Mouse (Mus musculus) MEL (cell line): Measurements from ENCODE around the gene Mettl13. TPM values are rescaled to one million over a fixed set of nuclear protein-coding genes. Genes with fewer than 3 reads are reported as not detected.
A peak's percentile ranks its signal among the peaks of the same experiment; 100 is the strongest.

Experiments used
- DNase-seq: peaks from one replicate; pipeline ENCODE4 v3.0.0; 2011; ENCODE audit warnings: low read depth, low spot score
- H3K27ac ChIP-seq: 2 replicates; pipeline ENCODE4 v1.5.1; 2012; ENCODE audit warnings: low read depth, mild to moderate bottlenecking, control low read depth, low read length, moderate library complexity; ENCODE audit not compliant: control insufficient read depth
- H3K27me3 ChIP-seq, 2 experiments: fragments of 150-350 bp in 1 of 2; sonication (generic) in 1 of 2; 2 replicates each; pipeline ENCODE4 v1.6.1; 2012; ENCODE audit warnings: low read length in 2 of 2, mild to moderate bottlenecking in 2 of 2, improper control_type of control experiment in 1 of 2, moderate library complexity in 1 of 2; ENCODE audit not compliant: insufficient read depth in 2 of 2, control insufficient read depth in 1 of 2
- H3K36me3 ChIP-seq, 2 experiments: 2 replicates each; pipeline ENCODE4 v1.6.1; 2012 to 2014; ENCODE audit warnings: low read length in 2 of 2, improper control_type of control experiment in 1 of 2, inconsistent platforms in 1 of 2, mild to moderate bottlenecking in 1 of 2; ENCODE audit not compliant: insufficient read depth in 2 of 2, control insufficient read depth in 1 of 2
- H3K4me1 ChIP-seq, 2 experiments: fragments of 150-350 bp in 1 of 2; sonication (generic) in 1 of 2; 2 replicates each; pipeline ENCODE4 v1.6.1; 2012; ENCODE audit warnings: low read length in 2 of 2, improper control_type of control experiment in 1 of 2, mild to moderate bottlenecking in 1 of 2; ENCODE audit not compliant: insufficient read depth in 2 of 2, control insufficient read depth in 1 of 2
- H3K4me3 ChIP-seq, 2 experiments: fragments of 150-350 bp in 1 of 2; sonication (generic) in 1 of 2; 2 replicates each; pipeline ENCODE4 v1.5.1; 2012; ENCODE audit warnings: low read depth in 2 of 2, low read length in 2 of 2, mild to moderate bottlenecking in 2 of 2, moderate library complexity in 2 of 2, control low read depth in 1 of 2, improper control_type of control experiment in 1 of 2; ENCODE audit not compliant: control insufficient read depth in 1 of 2, insufficient read depth in 1 of 2
- H3K79me2 ChIP-seq: 2 replicates; pipeline ENCODE4 v1.6.1; 2012; ENCODE audit warnings: mild to moderate bottlenecking, low read length, moderate library complexity; ENCODE audit not compliant: control insufficient read depth, poor library complexity, insufficient read depth
- H3K9ac ChIP-seq: 2 replicates; pipeline ENCODE4 v1.6.1; 2012; ENCODE audit warnings: low read depth, mild to moderate bottlenecking, control low read depth, low read length, moderate library complexity; ENCODE audit not compliant: control insufficient read depth, poor library complexity, severe bottlenecking
- H3K9me3 ChIP-seq: fragments of 150-350 bp; sonication (generic); replicated peaks from 2 replicates; pipeline ENCODE4 v1.6.1; 2012; ENCODE audit warnings: mild to moderate bottlenecking, low read length, improper control_type of control experiment, moderate library complexity; ENCODE audit not compliant: insufficient read depth
- BHLHE40 ChIP-seq: IDR thresholded peaks from 2 replicates; pipeline ENCODE4 v1.6.1; 2012; ENCODE audit warnings: low read depth, mild to moderate bottlenecking, inconsistent platforms, low read length, improper control_type of control experiment, borderline replicate concordance
- CHD1 ChIP-seq: IDR thresholded peaks from 2 replicates; pipeline ENCODE4 v1.6.1; 2012; ENCODE audit warnings: low read depth, mild to moderate bottlenecking, inconsistent platforms, low read length, improper control_type of control experiment
- CHD2 ChIP-seq: IDR thresholded peaks from 2 replicates; pipeline ENCODE4 v1.6.1; 2011; ENCODE audit warnings: low read length, improper control_type of control experiment
- E2F4 ChIP-seq: IDR thresholded peaks from 2 replicates; pipeline ENCODE4 v1.6.1; 2011; ENCODE audit warnings: low read depth, low read length, improper control_type of control experiment, borderline replicate concordance
- ELF1 ChIP-seq: IDR thresholded peaks from 2 replicates; pipeline ENCODE4 v1.6.1; 2014; ENCODE audit warnings: low read depth, mild to moderate bottlenecking, inconsistent platforms, low read length, improper control_type of control experiment, moderate library complexity
- EP300 ChIP-seq, 2 experiments: IDR thresholded peaks; 2 replicates each; pipeline ENCODE4 v1.6.1; 2011; ENCODE audit warnings: improper control_type of control experiment in 2 of 2, low read length in 2 of 2, low read depth in 1 of 2, mild to moderate bottlenecking in 1 of 2
- ETS1 ChIP-seq: IDR thresholded peaks from 2 replicates; pipeline ENCODE4 v1.6.1; 2012; ENCODE audit warnings: low read depth, mild to moderate bottlenecking, inconsistent platforms, low read length, improper control_type of control experiment, moderate library complexity
- GABPA ChIP-seq: IDR thresholded peaks from 2 replicates; pipeline ENCODE4 v1.6.1; 2012; ENCODE audit warnings: low read depth, mild to moderate bottlenecking, inconsistent platforms, low read length, improper control_type of control experiment, moderate library complexity
- GATA1 ChIP-seq: IDR thresholded peaks from 2 replicates; pipeline ENCODE4 v1.6.1; 2011; ENCODE audit warnings: low read depth, low read length, improper control_type of control experiment
- JUND ChIP-seq: IDR thresholded peaks from 2 replicates; pipeline ENCODE4 v1.6.1; 2011; ENCODE audit warnings: low read depth, mild to moderate bottlenecking, improper control_type of control experiment, low read length
- KAT2A ChIP-seq: conservative IDR thresholded peaks from 2 replicates; pipeline ENCODE4 v1.6.1; 2012; ENCODE audit warnings: low read depth, low read length, improper control_type of control experiment, inconsistent platforms
- MAFK ChIP-seq: IDR thresholded peaks from 2 replicates; pipeline ENCODE4 v1.6.1; 2011; ENCODE audit warnings: low read depth, mild to moderate bottlenecking, low read length, improper control_type of control experiment, borderline replicate concordance
- MEF2A ChIP-seq: IDR thresholded peaks from 2 replicates; pipeline ENCODE4 v1.6.1; 2014; ENCODE audit warnings: low read depth, mild to moderate bottlenecking, inconsistent platforms, low read length, improper control_type of control experiment; ENCODE audit not compliant: poor library complexity, insufficient replicate concordance, severe bottlenecking; ENCODE audit errors: extremely low read depth
- MXI1 ChIP-seq: IDR thresholded peaks from 2 replicates; pipeline ENCODE4 v1.6.1; 2011; ENCODE audit warnings: mild to moderate bottlenecking, low read depth, low read length, improper control_type of control experiment
- MYB ChIP-seq: IDR thresholded peaks from 2 replicates; pipeline ENCODE4 v1.6.1; 2011; ENCODE audit warnings: mild to moderate bottlenecking, low read depth, low read length, improper control_type of control experiment
- MYC ChIP-seq: IDR thresholded peaks from 2 replicates; pipeline ENCODE4 v1.6.1; 2011; ENCODE audit warnings: low read depth, mild to moderate bottlenecking, low read length, improper control_type of control experiment, moderate library complexity
- NELFE ChIP-seq: IDR thresholded peaks from 2 replicates; pipeline ENCODE4 v1.6.1; 2011; ENCODE audit warnings: low read depth, low read length, improper control_type of control experiment
- NRF1 ChIP-seq: IDR thresholded peaks from 2 replicates; pipeline ENCODE4 v1.6.1; 2014; ENCODE audit warnings: low read depth, mild to moderate bottlenecking, inconsistent platforms, low read length, improper control_type of control experiment, moderate library complexity; ENCODE audit not compliant: poor library complexity, insufficient read depth, severe bottlenecking
- POLR2A ChIP-seq, 2 experiments: IDR thresholded peaks; 2 replicates each; pipeline ENCODE4 v1.6.1; 2011 to 2012; ENCODE audit warnings: low read length in 2 of 2, mild to moderate bottlenecking in 2 of 2, control low read depth in 1 of 2, improper control_type of control experiment in 1 of 2, low read depth in 1 of 2, moderate library complexity in 1 of 2; ENCODE audit not compliant: control insufficient read depth in 1 of 2, insufficient read depth in 1 of 2, poor library complexity in 1 of 2
- POLR2AphosphoS5 ChIP-seq: IDR thresholded peaks from 2 replicates; pipeline ENCODE4 v1.6.1; 2012; ENCODE audit warnings: low read depth, borderline replicate concordance, mild to moderate bottlenecking, inconsistent platforms, low read length, moderate library complexity, mixed read lengths
- RAD21 ChIP-seq: IDR thresholded peaks from 2 replicates; pipeline ENCODE4 v1.6.1; 2011; ENCODE audit warnings: mild to moderate bottlenecking, low read depth, low read length, improper control_type of control experiment
- RCOR1 ChIP-seq: IDR thresholded peaks from 2 replicates; pipeline ENCODE4 v1.6.1; 2012; ENCODE audit warnings: low read depth, mild to moderate bottlenecking, inconsistent platforms, low read length, improper control_type of control experiment
- SIN3A ChIP-seq: IDR thresholded peaks from 2 replicates; pipeline ENCODE4 v1.6.1; 2012; ENCODE audit warnings: low read length, improper control_type of control experiment, inconsistent platforms
- SMC3 ChIP-seq: IDR thresholded peaks from 2 replicates; pipeline ENCODE4 v1.6.1; 2011; ENCODE audit warnings: low read depth, low read length, improper control_type of control experiment
- TBP ChIP-seq: IDR thresholded peaks from 2 replicates; pipeline ENCODE4 v1.8.0; 2011; ENCODE audit warnings: low read depth, low read length, improper control_type of control experiment
- USF1 ChIP-seq: IDR thresholded peaks from 2 replicates; pipeline ENCODE4 v1.6.1; 2014; ENCODE audit warnings: low read depth, mild to moderate bottlenecking, inconsistent platforms, low read length, improper control_type of control experiment, moderate library complexity
- USF2 ChIP-seq, 2 experiments: IDR thresholded peaks; 2 replicates each; pipeline ENCODE4 v1.6.1; 2011 to 2012; ENCODE audit warnings: improper control_type of control experiment in 2 of 2, low read length in 2 of 2, borderline replicate concordance in 1 of 2, inconsistent platforms in 1 of 2, low read depth in 1 of 2, mild to moderate bottlenecking in 1 of 2; ENCODE audit not compliant: insufficient read depth in 1 of 2
- ZC3H11A ChIP-seq: IDR thresholded peaks from 2 replicates; pipeline ENCODE4 v1.6.1; 2012; ENCODE audit warnings: low read depth, mild to moderate bottlenecking, inconsistent platforms, low read length, improper control_type of control experiment
- ZKSCAN1 ChIP-seq: IDR thresholded peaks from 2 replicates; pipeline ENCODE4 v1.6.1; 2012; ENCODE audit warnings: low read depth, mild to moderate bottlenecking, inconsistent platforms, low read length, improper control_type of control experiment, moderate library complexity
- ZNF384 ChIP-seq: IDR thresholded peaks from 2 replicates; pipeline ENCODE4 v1.6.1; 2012; ENCODE audit warnings: low read depth, mild to moderate bottlenecking, inconsistent platforms, low read length, improper control_type of control experiment
- polyA plus RNA-seq, 2 experiments: library from polyadenylated mRNA; stranded (reverse) in 1 of 2; unstranded in 1 of 2; fragments of >175 nt in 1 of 2; fragments of >200 nt in 1 of 2; gene quantifications; 2 replicates each; pipeline versions ENCODE4 v1.2.1 to v1.2.4; 2012; ENCODE audit warnings: low replicate concordance in 2 of 2, low read depth in 1 of 2; ENCODE audit not compliant: insufficient read length in 2 of 2, insufficient read depth in 1 of 2, missing spikeins in 1 of 2
- total RNA-seq: library from RNA; depleted of rRNA; stranded (reverse); fragments of 300-350 nt; gene quantifications from 2 replicates; pipeline ENCODE4 v1.2.3, GENCODE M21; 2012

Mettl13 gene
- total and polyA plus RNA-seq, 3 experiments, result 29.1 to 60.1 TPM; not detected in 1

DNA sequence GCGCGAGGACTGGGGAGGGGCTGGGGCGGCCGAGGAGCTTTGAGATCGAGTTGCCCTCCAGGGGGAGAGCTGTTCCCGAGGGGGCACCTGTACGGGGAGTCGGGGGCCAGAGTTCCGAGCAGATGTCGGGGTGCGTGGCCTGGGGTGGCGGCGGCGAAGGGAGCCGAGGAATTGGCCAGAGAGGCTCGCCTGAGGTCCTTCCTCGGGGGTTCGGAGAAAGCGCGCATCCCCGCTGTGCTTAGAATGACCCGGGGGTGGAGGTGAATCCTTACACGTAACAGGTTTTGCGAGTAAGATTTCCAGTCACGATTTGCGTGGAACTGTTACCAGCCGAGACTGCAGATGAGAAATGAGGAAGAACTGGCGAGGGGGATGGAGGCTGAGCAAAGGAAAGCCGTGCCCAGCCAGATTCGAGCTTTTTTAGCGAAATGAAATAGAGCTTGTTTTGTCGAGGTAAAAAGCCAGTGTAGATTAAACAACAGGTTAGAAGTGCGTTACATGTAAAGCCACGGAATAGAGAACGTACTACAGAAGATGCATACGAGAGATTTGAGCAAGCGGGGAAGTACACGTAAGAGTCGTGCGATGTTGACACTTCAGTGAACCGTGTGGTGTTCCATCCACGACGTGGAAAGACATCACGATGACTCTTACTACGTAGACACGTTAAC lies 22.7 kb upstream of the Mettl13 start (continued):
- peak; percentile 37 to 40; a peak in 2 of 4 replicates for TF ChIP-seq EP300 (IDR thresholded peaks at IDR 0.05; ENCODE audit: low read depth in 1 of 2, low read length in 2 of 2)
- no peak for TF ChIP-seq KAT2A
- TF ChIP-seq TBP, result peak; percentile 50; the same call in 1 of the 2 replicates
- TF ChIP-seq POLR2A (IDR thresholded peaks at IDR 0.05; ENCODE audit: control insufficient read depth in 1 of 2, insufficient read depth in 1 of 2, low read depth in 1 of 2, low read length in 2 of 2, poor library complexity in 1 of 2), result no peak
- no peak for TF ChIP-seq BHLHE40
- peak; percentile 72 for TF ChIP-seq RCOR1
- TF ChIP-seq MYC, result peak; percentile 64; the same call in 1 of the 2 replicates
- TF ChIP-seq SMC3, result 0 out of 2 replicates have a peak, but pooled peaks have one; percentile 3
- TF ChIP-seq CHD2, result no peak
- TF ChIP-seq POLR2AphosphoS5, result no peak
- TF ChIP-seq USF1, result no peak
- no peak for TF ChIP-seq GATA1
- no peak for TF ChIP-seq USF2 (IDR thresholded peaks at IDR 0.05; ENCODE audit: borderline replicate concordance in 1 of 2, insufficient read depth in 1 of 2, low read depth in 1 of 2, low read length in 2 of 2)

DNA sequence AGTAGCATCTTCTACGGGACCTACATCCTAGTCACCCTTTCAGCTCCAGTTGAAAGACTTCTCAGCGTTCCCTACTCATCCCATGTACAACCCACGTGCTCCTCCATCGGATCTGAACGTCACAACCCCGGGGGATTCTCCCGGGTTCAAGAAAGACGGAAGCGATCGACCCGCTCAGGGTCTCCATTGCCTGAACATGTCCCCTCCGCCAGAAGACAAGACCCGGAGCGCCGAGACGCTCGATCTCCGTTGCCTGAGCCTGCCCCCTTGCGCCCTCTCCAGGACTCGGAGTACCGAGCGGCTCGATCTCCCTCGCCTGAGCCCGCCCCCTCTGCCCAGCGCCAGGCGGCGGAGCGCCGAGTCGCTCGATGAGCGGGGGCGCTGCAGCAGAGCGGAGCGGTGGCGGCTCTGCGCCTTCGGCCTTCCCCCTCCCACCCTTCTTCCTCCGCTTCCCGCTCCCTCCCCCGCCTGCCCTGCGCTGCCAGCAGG lies 22.0 kb upstream of the Mettl13 start, which contains the start of gene Vamp4:
Vamp4 (plus strand) TSS at position 256 of the 489 bp plus-strand sequence.
- Histone ChIP-seq H3K36me3 (peaks cover 0 to 4% of the 10 kb centered on the region in 2 experiments; a peak in 2 of 4 replicates), H3K9me3 (no peaks in the 10 kb centered on the region), H3K79me2 (no peaks in the 10 kb centered on the region; the same call in 1 of the 2 replicates), H3K4me1 (peaks cover 2 to 5% of the 10 kb centered on the region in 2 experiments; a peak in 3 of 4 replicates), H3K9ac (peak within 1 kb of the TSS; percentile 84), H3K4me3 (peak within 1 kb of the TSS; percentile 71 to 72), H3K27me3 (no peaks in the 10 kb centered on the region), H3K27ac (peak within 1 kb of the TSS; percentile 51)
- DNase-seq, result peak; percentile 96
- peak; percentile 92 for TF ChIP-seq SIN3A
- TF ChIP-seq RAD21, result no peak
- peak; percentile 84 for TF ChIP-seq NELFE
- TF ChIP-seq ETS1, result peak; percentile 63; the same call in 1 of the 2 replicates
- TF ChIP-seq POLR2A (IDR thresholded peaks at IDR 0.05; ENCODE audit: control insufficient read depth in 1 of 2, insufficient read depth in 1 of 2, low read depth in 1 of 2, low read length in 2 of 2, poor library complexity in 1 of 2), result peak; percentile 67 to 95
- TF ChIP-seq ELF1, result peak; percentile 70
- TF ChIP-seq E2F4, result no peak; the same call in 1 of the 2 replicates
- peak; percentile 70; the same call in 1 of the 2 replicates for TF ChIP-seq MYC
- TF ChIP-seq ZKSCAN1, result no peak
- TF ChIP-seq BHLHE40, result peak; percentile 14; the same call in 1 of the 2 replicates
- TF ChIP-seq CHD1, result no peak
- TF ChIP-seq SMC3, result no peak
- TF ChIP-seq MEF2A, result no peak
- no peak for TF ChIP-seq JUND
- no peak for TF ChIP-seq MYB
- no peak for TF ChIP-seq USF2 (IDR thresholded peaks at IDR 0.05; ENCODE audit: borderline replicate concordance in 1 of 2, insufficient read depth in 1 of 2, low read depth in 1 of 2, low read length in 2 of 2)
- TF ChIP-seq NRF1, result peak; percentile 45; the same call in 1 of the 2 replicates
- TF ChIP-seq TBP, result peak; percentile 59
- no peak for TF ChIP-seq POLR2AphosphoS5
- TF ChIP-seq ZNF384, result peak; percentile 25; the same call in 1 of the 2 replicates
- TF ChIP-seq RCOR1, result no peak; the same call in 1 of the 2 replicates
- peak; percentile 42 for TF ChIP-seq USF1
- no peak for TF ChIP-seq ZC3H11A
- TF ChIP-seq GABPA, result no peak
- 0 out of 2 replicates have a peak, but pooled peaks have one; percentile 5 for TF ChIP-seq GATA1
- TF ChIP-seq MXI1, result peak; percentile 85
- TF ChIP-seq MAFK, result no peak
